Mouse (Mus musculus) forebrain, embryonic 14.5 days (tissue): ENCODE data around the gene Eps15l1. TPM values are rescaled to one million over a fixed set of nuclear protein-coding genes. Genes with fewer than 3 reads are reported as not detected.
A peak's percentile ranks its signal among the peaks of the same experiment; 100 is the strongest.

Source experiments
- ATAC-seq: fragments of 200-750 bp; cut with Nextera tagmentation; 2 replicates; pipeline ENCODE4 v1.8.0; 2017; ENCODE audit warnings: mild to moderate bottlenecking, moderate library complexity
- DNase-seq: peaks from one replicate; pipeline ENCODE4 v3.0.0-alpha.2; 2015; ENCODE audit warnings: low spot score
- H3K27ac ChIP-seq: fragments of 300-500 bp; sonication (generic); 2 replicates; pipeline ENCODE4 v1.5.1; 2014; ENCODE audit warnings: low read depth, mild to moderate bottlenecking, control low read depth, low read length, moderate library complexity
- H3K27me3 ChIP-seq: fragments of 300-500 bp; sonication (generic); replicated peaks from 2 replicates; pipeline ENCODE4 v1.6.1; 2014; ENCODE audit warnings: low read length, control low read depth, mixed read lengths; ENCODE audit not compliant: control insufficient read depth, insufficient read depth
- H3K36me3 ChIP-seq: fragments of 300-500 bp; sonication (generic); 2 replicates; pipeline ENCODE4 v1.6.1; 2014; ENCODE audit warnings: low read length, control low read depth; ENCODE audit not compliant: control insufficient read depth, insufficient read depth
- H3K4me1 ChIP-seq: fragments of 300-500 bp; sonication (generic); 2 replicates; pipeline ENCODE4 v1.6.1; 2014; ENCODE audit warnings: antibody characterized with exemption, low read length, control low read depth; ENCODE audit not compliant: control insufficient read depth, insufficient read depth
- H3K4me2 ChIP-seq: fragments of 300-500 bp; sonication (generic); 2 replicates; pipeline ENCODE4 v1.6.1; 2014; ENCODE audit warnings: mild to moderate bottlenecking, control low read depth, low read length
- H3K4me3 ChIP-seq: fragments of 300-500 bp; sonication (generic); 2 replicates; pipeline ENCODE4 v1.5.1; 2014; ENCODE audit warnings: low read depth, low read length, control low read depth
- H3K9ac ChIP-seq: fragments of 300-500 bp; sonication (generic); 2 replicates; pipeline ENCODE4 v1.6.1; 2014; ENCODE audit warnings: mild to moderate bottlenecking, low read length, control low read depth, moderate library complexity
- H3K9me3 ChIP-seq: fragments of 300-500 bp; sonication (generic); replicated peaks from 2 replicates; pipeline ENCODE4 v1.6.1; 2016; ENCODE audit warnings: low read length, control low read depth, mixed read lengths; ENCODE audit not compliant: control insufficient read depth
- WGBS: fragments of 180-500 bp; shearing (Covaris S2); extraction: QIAGEN DNeasy Blood & Tissue Kit; methylation state at CpG from one replicate; pipeline ENCODE4 v1.1.7; 2014; 5-methylcytosine and 5-hydroxymethylcytosine counted together
- polyA plus RNA-seq: library from polyadenylated mRNA; unstranded; fragments of >200 nt; fragmentation: Nextera tagmentation; extraction: Ambion mirVana; gene quantifications from 2 replicates; pipeline ENCODE4 v1.2.1, GENCODE M21; 2014

Eps15l1 gene
- polyA plus RNA-seq, 1 experiment from 2014 or later, result 57.8 TPM

DNA sequence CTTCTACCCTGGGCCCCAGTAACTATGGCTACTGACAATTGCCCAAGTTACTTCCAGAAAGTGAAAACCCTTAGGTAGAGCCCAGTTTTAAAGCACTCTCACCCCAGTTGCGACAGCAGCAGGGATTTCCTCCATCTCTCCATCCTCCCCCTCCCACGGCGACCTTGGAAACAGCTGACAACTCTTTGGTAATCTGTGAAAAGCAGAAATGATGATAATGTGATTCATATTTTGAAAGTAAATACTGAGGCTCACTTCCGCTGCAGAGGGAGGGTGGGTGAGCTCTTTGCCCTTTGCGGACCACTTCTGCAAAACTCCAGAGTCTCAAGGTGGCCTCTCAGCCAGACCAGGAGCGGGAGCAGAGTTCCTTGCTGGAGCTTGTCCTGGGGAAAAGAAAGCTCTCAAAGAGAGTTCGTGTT is 98.8 kb downstream of the Eps15l1 start:
- Histone ChIP-seq H3K4me2 (no peak overlapping the region), H3K27me3 (peaks cover 35% of the 10 kb centered on the region)
- WGBS, result 79% methylated on average over 7 of the region's 7 CpGs

DNA sequence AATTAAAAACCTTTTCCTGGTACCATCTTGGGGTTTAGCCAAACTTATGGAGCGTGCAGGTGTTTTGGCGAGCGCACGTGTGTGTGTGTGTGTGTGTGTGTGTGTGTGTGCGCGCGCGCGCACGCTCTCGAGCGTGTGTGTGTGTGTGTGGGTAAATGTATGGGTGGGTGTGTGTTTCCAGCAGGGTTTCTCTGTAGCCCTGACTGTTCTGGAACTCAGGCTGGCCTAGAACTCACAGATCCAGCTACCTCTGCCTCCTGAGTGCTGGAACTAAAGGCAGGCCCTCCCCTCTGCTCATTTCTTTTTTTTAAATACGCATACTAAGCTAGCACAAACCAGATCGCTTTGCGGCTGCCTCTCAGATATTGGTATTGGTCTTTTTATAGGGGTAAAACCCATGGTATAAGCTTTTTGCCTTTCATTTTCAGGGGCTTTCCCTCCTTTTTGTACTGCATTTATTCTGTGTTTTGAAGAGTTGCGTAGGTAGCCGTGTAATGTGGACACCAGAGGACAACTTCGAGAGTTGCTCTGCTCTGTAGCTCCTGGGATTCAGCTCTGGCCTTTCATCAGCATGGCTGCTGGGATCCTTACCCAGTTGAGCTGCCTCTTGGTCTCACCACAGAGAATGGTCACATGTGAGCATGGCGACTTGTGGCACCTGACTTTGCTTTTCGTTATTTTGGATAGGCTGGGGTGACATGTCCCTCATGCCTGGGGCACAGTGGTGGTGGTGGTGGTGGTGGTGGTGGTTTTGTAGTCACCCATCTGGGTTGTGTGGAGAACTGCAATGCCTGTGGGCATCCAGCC is 99.4 kb downstream of the Eps15l1 start:
- peaks cover 35% of the 10 kb centered on the region for H3K27me3 ChIP-seq
- no peak overlapping the region for H3K4me2 ChIP-seq
- DNase-seq (no peak), ATAC-seq (no peak)
- 91% methylated on average over 20 of the region's 20 CpGs for WGBS
- no peak overlapping the region for H3K27ac ChIP-seq
- no peak overlapping the region for H3K9ac ChIP-seq
- H3K4me3 ChIP-seq, result no peak overlapping the region
- H3K4me1 ChIP-seq, result 0 out of 2 replicates have a peak, but pooled peaks cover 3% of the 10 kb centered on the region
- no peaks in the 10 kb centered on the region for H3K36me3 ChIP-seq
- H3K9me3 ChIP-seq, result no peaks in the 10 kb centered on the region

More for the DNA sequence above, 98.8 kb downstream of the Eps15l1 start:
- DNase-seq, result no peak
- H3K27ac ChIP-seq, result no peak overlapping the region
- no peak overlapping the region for H3K9ac ChIP-seq
- ATAC-seq, result no peak
- no peaks in the 10 kb centered on the region for H3K9me3 ChIP-seq
- H3K4me1 ChIP-seq, result 0 out of 2 replicates have a peak, but pooled peaks cover 3% of the 10 kb centered on the region
- H3K36me3 ChIP-seq, result no peaks in the 10 kb centered on the region
- H3K4me3 ChIP-seq, result no peak overlapping the region

DNA sequence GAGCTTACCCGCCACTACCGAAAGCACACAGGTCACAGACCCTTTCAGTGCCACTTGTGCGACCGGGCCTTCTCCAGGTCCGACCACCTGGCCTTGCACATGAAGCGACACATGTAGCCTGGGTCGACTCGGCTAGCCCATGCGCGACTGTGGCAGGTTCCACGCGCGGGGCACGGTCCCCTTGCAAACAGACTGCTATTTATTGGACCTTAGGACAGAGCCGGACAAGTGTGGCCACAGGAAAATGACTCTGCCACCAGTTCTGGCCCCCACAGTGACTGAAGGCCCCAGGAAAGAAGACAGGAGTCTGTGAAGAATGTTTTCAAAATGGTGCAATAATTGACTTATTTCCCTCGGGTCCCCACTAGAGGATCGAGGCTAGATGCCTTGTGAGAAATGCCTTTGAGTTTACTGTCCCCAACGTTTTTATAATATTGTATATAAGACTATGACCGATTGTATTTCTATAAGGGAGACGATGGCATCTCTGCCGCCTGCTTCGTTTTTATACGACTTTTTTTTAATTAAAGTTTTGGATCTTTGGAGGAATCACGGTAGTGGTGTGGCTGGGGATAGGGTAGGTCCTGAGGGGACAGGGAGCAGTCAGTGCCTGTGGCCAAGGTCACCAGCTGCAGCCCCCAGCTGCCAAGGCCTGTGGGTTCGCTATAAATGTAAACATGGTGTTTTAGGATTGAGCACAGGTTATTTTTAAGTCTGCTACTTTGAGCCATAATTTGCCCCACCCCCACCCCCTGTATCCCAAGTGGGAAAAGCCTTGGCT is 100.3 kb downstream of the Eps15l1 start:
- no peak overlapping the region for H3K4me2 ChIP-seq
- peak overlapping the region; percentile 49; the same call in 1 of the 2 replicates for H3K4me3 ChIP-seq
- H3K9me3 ChIP-seq, result no peaks in the 10 kb centered on the region
- H3K27ac ChIP-seq, result no peak overlapping the region
- peaks cover 35% of the 10 kb centered on the region for H3K27me3 ChIP-seq
- ATAC-seq, result no peak
- no peaks in the 10 kb centered on the region for H3K36me3 ChIP-seq
- no peak for DNase-seq
- WGBS, result 62% methylated on average over 25 of the region's 25 CpGs
- H3K9ac ChIP-seq, result no peak overlapping the region; the same call in 1 of the 2 replicates
- H3K4me1 ChIP-seq, result 0 out of 2 replicates have a peak, but pooled peaks cover 3% of the 10 kb centered on the region

DNA sequence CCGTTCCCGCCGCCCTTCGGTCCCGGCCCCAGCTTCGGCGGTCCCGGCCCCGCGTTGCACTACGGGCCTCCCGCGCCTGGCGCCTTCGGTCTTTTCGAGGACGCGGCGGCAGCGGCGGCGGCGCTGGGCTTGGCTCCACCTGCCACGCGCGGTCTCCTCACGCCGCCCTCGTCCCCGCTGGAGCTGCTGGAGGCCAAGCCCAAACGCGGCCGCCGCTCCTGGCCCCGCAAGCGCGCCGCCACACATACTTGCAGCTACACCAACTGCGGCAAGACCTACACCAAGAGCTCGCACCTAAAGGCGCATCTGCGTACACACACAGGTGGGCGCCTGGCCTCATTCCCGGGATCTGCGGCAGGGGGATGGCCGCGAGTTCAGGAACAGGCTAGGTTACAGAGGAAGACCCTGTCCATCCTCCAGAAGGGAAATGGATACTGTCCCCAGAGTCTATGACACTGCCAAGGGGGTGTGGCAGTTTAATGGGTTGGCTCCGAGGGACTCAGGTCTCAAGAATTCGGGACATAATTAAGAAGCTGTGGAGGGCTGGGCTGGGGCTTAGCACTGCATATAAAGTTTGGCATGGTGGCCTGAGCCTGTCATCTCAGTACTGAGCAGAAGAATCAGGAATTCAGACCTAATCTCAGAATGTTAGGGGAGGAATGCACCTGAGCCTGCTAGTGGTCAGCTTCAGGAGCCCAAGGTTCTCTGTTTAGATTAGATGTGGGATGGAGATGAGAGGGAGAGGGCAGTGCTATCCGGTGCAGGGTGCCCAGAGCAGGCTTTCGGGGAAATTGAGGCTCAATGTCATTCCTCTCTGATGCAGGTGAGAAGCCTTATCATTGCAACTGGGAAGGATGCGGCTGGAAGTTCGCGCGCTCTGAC is 101.1 kb downstream of the Eps15l1 start:
- no peaks in the 10 kb centered on the region for H3K9me3 ChIP-seq
- 0 out of 2 replicates have a peak, but pooled peaks cover 3% of the 10 kb centered on the region for H3K4me1 ChIP-seq
- 8% methylated on average over 53 of the region's 55 CpGs for WGBS
- H3K9ac ChIP-seq, result peak overlapping the region; percentile 53
- peak overlapping the region; percentile 49 for H3K4me3 ChIP-seq
- H3K36me3 ChIP-seq, result no peaks in the 10 kb centered on the region
- peaks cover 35% of the 10 kb centered on the region for H3K27me3 ChIP-seq
- peak overlapping the region; percentile 76 for H3K4me2 ChIP-seq
- no peak overlapping the region for H3K27ac ChIP-seq
- ATAC-seq, result no peak
- no peak for DNase-seq

DNA sequence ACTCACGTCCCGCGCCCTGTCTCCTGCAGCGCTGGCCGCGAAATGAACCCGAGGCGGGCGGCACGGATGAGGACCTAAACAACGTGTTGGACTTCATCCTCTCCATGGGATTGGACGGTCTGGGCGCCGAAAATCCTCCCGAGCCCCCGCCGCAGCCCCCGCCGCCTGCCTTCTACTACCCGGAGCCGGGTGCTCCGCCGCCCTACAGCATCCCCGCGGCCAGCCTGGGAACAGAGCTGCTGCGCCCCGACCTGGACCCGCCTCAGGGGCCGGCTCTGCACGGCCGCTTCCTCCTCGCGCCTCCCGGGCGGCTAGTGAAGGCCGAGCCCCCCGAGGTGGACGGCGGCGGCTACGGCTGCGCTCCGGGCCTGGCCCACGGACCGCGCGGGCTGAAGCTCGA is 101.9 kb downstream of the Eps15l1 start:
- WGBS, result under 1% methylated on average over 38 of the region's 48 CpGs
- DNase-seq, result no peak
- H3K9ac ChIP-seq, result peak overlapping the region; percentile 53
- H3K4me1 ChIP-seq, result 0 out of 2 replicates have a peak, but pooled peaks cover 3% of the 10 kb centered on the region
- no peaks in the 10 kb centered on the region for H3K36me3 ChIP-seq
- peaks cover 35% of the 10 kb centered on the region for H3K27me3 ChIP-seq
- peak overlapping the region; percentile 49 for H3K4me3 ChIP-seq
- ATAC-seq, result no peak; the same call in 1 of the 2 replicates
- no peak overlapping the region for H3K27ac ChIP-seq
- no peaks in the 10 kb centered on the region for H3K9me3 ChIP-seq
- H3K4me2 ChIP-seq, result peak overlapping the region; percentile 76

DNA sequence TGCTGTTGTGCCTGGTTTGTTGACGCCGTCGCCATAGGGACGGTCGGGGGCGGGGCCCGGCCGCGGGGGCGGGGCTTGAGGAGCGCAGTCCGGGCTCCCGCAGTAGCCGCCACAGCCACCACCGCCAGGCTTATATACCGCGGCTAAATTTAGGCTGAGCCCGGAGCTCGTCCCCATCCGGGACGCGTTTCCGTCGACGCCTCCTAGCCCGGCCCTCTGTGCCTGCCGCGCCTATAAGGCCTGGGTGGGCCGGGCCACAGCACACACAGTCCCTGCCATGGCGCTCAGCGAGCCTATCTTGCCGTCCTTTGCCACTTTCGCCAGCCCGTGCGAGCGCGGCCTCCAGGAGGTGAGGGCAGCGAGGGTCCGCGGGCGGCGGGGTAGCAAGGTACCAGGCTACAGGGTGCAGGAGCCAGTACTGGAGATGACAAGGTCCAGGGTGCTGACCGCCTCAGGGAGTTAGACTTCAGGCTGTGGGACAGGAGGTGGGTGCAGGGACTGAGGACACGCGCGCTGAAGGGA is 102.4 kb downstream of the Eps15l1 start, which contains the start of gene Klf2:
Gene Klf2 (plus strand): TSS at position 233 of the 522 bp plus-strand sequence.
- Histone ChIP-seq H3K4me1 (0 out of 2 replicates have a peak, but pooled peaks cover 3% of the 10 kb centered on the region), H3K27me3 (peaks cover 35% of the 10 kb centered on the region), H3K4me2 (peak within 1 kb of the TSS; percentile 76), H3K27ac (no peak within 1 kb of the TSS), H3K9me3 (no peaks in the 10 kb centered on the region), H3K9ac (peak within 1 kb of the TSS; percentile 53), H3K36me3 (no peaks in the 10 kb centered on the region), H3K4me3 (peak within 1 kb of the TSS; percentile 49)
- WGBS, result 1% methylated on average over 46 of the region's 46 CpGs
- peak; percentile 96 for ATAC-seq
- DNase-seq, result peak; percentile 82

DNA sequence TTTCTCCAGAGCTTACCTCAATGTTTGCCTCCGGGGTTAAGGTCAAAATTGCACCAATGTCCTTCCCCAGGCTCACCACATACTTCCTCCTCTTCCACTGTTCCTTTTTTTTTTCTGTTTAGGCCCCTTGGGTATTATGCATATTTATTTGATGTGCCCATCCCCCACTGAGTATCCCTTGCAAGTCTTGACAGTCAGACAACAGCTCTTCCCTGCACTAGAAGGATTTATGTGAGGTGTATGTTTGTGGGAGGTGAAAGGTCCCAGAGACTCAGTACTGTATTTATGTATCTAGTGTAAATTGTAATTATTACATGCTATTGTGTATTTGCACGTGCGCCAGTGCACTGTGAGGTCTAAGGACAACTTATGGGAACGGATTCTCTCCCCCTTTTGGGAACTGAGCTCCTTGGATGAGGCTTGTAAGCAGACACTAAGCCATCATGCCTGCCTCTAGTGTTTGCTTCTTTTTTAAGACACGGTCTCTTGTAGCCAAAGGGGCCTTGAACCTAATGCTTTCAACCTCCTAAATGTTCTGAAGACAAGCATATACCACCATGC is 103.4 kb downstream of the Eps15l1 start:
- DNase-seq, result no peak
- Histone ChIP-seq H3K9me3 (no peaks in the 10 kb centered on the region), H3K27me3 (peaks cover 35% of the 10 kb centered on the region), H3K27ac (no peak overlapping the region), H3K36me3 (no peaks in the 10 kb centered on the region), H3K4me2 (no peak overlapping the region), H3K4me1 (0 out of 2 replicates have a peak, but pooled peaks cover 3% of the 10 kb centered on the region), H3K4me3 (no peak overlapping the region), H3K9ac (no peak overlapping the region)
- 49% methylated on average over 5 of the region's 5 CpGs for WGBS
- no peak for ATAC-seq
